Mouse (Mus musculus): ENCODE results near the gene Cped1. TPM values are rescaled to one million over a fixed set of nuclear protein-coding genes. Genes with fewer than 3 reads are reported as not detected.
"Not testable (repeated sequence)": the region's sequence is repeated elsewhere in the genome, so short reads cannot be mapped to it uniquely, and the experiment has no call there.

The Cped1 gene
- polyA plus RNA-seq, 1 experiment from 2014 or later, result 42.0 TPM

GRCm38 (mm10) chr6:22036396-22036795 is 50.7 kb downstream of the Cped1 start:
- H3K4me2 ChIP-seq, result no peak overlapping the region
- H3K9ac ChIP-seq, result no peak overlapping the region
- H3K9me3 ChIP-seq (ENCODE audit: low read depth, low read length), result no peaks in the 10 kb centered on the region
- peaks cover 3% of the 10 kb centered on the region; the same call in 1 of the 2 replicates for H3K4me1 ChIP-seq (ENCODE audit: insufficient read depth)
- ATAC-seq (ENCODE audit: insufficient read depth) (no peak), DNase-seq (no peak)
- H3K27me3 ChIP-seq (ENCODE audit: insufficient read depth, low read length), result no peaks in the 10 kb centered on the region
- no peak overlapping the region for H3K27ac ChIP-seq (ENCODE audit: low read depth)
- no peak overlapping the region for H3K4me3 ChIP-seq (ENCODE audit: low read depth, low read length)
- H3K36me3 ChIP-seq (ENCODE audit: insufficient read depth), result no peaks in the 10 kb centered on the region
- WGBS, result 62% methylated on average over 8 of the region's 8 CpGs
- TF ChIP-seq CTCF (IDR thresholded peaks at IDR 0.05; ENCODE audit: low read depth), result no peak

- H3K4me1 ChIP-seq (ENCODE audit: insufficient read depth), result peaks cover 3% of the 10 kb centered on the region; the same call in 1 of the 2 replicates
- no peaks in the 10 kb centered on the region for H3K9me3 ChIP-seq (ENCODE audit: low read depth, low read length)
- H3K4me2 ChIP-seq, result no peak overlapping the region
- 52% methylated on average over 1 of the region's 1 CpGs for WGBS
- no peak for TF ChIP-seq CTCF (IDR thresholded peaks at IDR 0.05; ENCODE audit: low read depth)
- H3K4me3 ChIP-seq (ENCODE audit: low read depth, low read length), result no peak overlapping the region
- DNase-seq (peak; percentile 64), ATAC-seq (ENCODE audit: insufficient read depth) (no peak)
- H3K36me3 ChIP-seq (ENCODE audit: insufficient read depth), result no peaks in the 10 kb centered on the region
- H3K27ac ChIP-seq (ENCODE audit: low read depth), result no peak overlapping the region
- no peaks in the 10 kb centered on the region for H3K27me3 ChIP-seq (ENCODE audit: insufficient read depth, low read length)
- H3K9ac ChIP-seq, result no peak overlapping the region
Measured at GRCm38 (mm10) chr6:22036911-22037310, 51.2 kb downstream of the Cped1 start.

- TF ChIP-seq CTCF (IDR thresholded peaks at IDR 0.05; ENCODE audit: low read depth), result no peak
- Histone ChIP-seq H3K4me2 (no peak overlapping the region), H3K4me1 (ENCODE audit: insufficient read depth) (peaks cover 3% of the 10 kb centered on the region; the same call in 1 of the 2 replicates), H3K4me3 (ENCODE audit: low read depth, low read length) (no peak overlapping the region), H3K27ac (ENCODE audit: low read depth) (peak overlapping the region; percentile 24; the same call in 1 of the 2 replicates), H3K9ac (no peak overlapping the region), H3K36me3 (ENCODE audit: insufficient read depth) (no peaks in the 10 kb centered on the region), H3K9me3 (ENCODE audit: low read depth, low read length) (no peaks in the 10 kb centered on the region), H3K27me3 (ENCODE audit: insufficient read depth, low read length) (no peaks in the 10 kb centered on the region)
- WGBS, result 47% methylated on average over 4 of the region's 4 CpGs
- peak; percentile 30 for DNase-seq
- ATAC-seq (ENCODE audit: insufficient read depth), result 0 out of 2 replicates have a peak, but pooled peaks have one; percentile 28
Measured at GRCm38 (mm10) chr6:22037441-22038050, 51.8 kb downstream of the Cped1 start.

- not testable (repeated sequence) for H3K27ac ChIP-seq (ENCODE audit: low read depth); H3K4me3 ChIP-seq (ENCODE audit: low read depth, low read length); H3K9me3 ChIP-seq (ENCODE audit: low read depth, low read length); DNase-seq; H3K9ac ChIP-seq; H3K27me3 ChIP-seq (ENCODE audit: insufficient read depth, low read length); H3K36me3 ChIP-seq (ENCODE audit: insufficient read depth); H3K4me2 ChIP-seq; ATAC-seq (ENCODE audit: insufficient read depth); H3K4me1 ChIP-seq (ENCODE audit: insufficient read depth)
- WGBS, result 68% methylated on average over 7 of the region's 7 CpGs
Measured at GRCm38 (mm10) chr6:22039666-22040065, 54.0 kb downstream of the Cped1 start.

GRCm38 (mm10) chr6:22044880-22045605 is 59.3 kb downstream of the Cped1 start:
- Histone ChIP-seq H3K4me3 (ENCODE audit: low read depth, low read length) (no peak overlapping the region), H3K9me3 (ENCODE audit: low read depth, low read length) (no peaks in the 10 kb centered on the region), H3K4me2 (no peak overlapping the region), H3K27me3 (ENCODE audit: insufficient read depth, low read length) (no peaks in the 10 kb centered on the region), H3K9ac (no peak overlapping the region), H3K36me3 (ENCODE audit: insufficient read depth) (no peaks in the 10 kb centered on the region), H3K27ac (ENCODE audit: low read depth) (no peak overlapping the region), H3K4me1 (ENCODE audit: insufficient read depth) (peaks cover 4% of the 10 kb centered on the region)
- TF ChIP-seq CTCF (IDR thresholded peaks at IDR 0.05; ENCODE audit: low read depth), result no peak
- DNase-seq, result peak; percentile 51
- WGBS, result 42% methylated on average over 9 of the region's 9 CpGs
- ATAC-seq (ENCODE audit: insufficient read depth), result no peak

- TF ChIP-seq CTCF (IDR thresholded peaks at IDR 0.05; ENCODE audit: low read depth), result no peak
- Histone ChIP-seq H3K9me3 (ENCODE audit: low read depth, low read length) (no peaks in the 10 kb centered on the region), H3K36me3 (ENCODE audit: insufficient read depth) (0 out of 2 replicates have a peak, but pooled peaks cover 4% of the 10 kb centered on the region), H3K9ac (no peak overlapping the region), H3K4me3 (ENCODE audit: low read depth, low read length) (no peak overlapping the region), H3K4me2 (no peak overlapping the region), H3K27ac (ENCODE audit: low read depth) (no peak overlapping the region), H3K27me3 (ENCODE audit: insufficient read depth, low read length) (no peaks in the 10 kb centered on the region), H3K4me1 (ENCODE audit: insufficient read depth) (peaks cover 4% of the 10 kb centered on the region)
- ATAC-seq (ENCODE audit: insufficient read depth) (no peak), DNase-seq (no peak)
- WGBS, result 76% methylated on average over 2 of the region's 2 CpGs
Measured at GRCm38 (mm10) chr6:22047101-22047500, 61.4 kb downstream of the Cped1 start.

GRCm38 (mm10) chr6:22049093-22049492 is 63.4 kb downstream of the Cped1 start:
- 55% methylated on average over 5 of the region's 5 CpGs for WGBS
- H3K9me3 ChIP-seq (ENCODE audit: low read depth, low read length), result no peaks in the 10 kb centered on the region
- no peak overlapping the region for H3K9ac ChIP-seq
- H3K4me3 ChIP-seq (ENCODE audit: low read depth, low read length), result no peak overlapping the region
- no peaks in the 10 kb centered on the region for H3K27me3 ChIP-seq (ENCODE audit: insufficient read depth, low read length)
- H3K4me1 ChIP-seq (ENCODE audit: insufficient read depth), result peaks cover 4% of the 10 kb centered on the region
- peak; percentile 77 for ATAC-seq (ENCODE audit: insufficient read depth)
- H3K27ac ChIP-seq (ENCODE audit: low read depth), result peak overlapping the region; percentile 79
- 0 out of 2 replicates have a peak overlapping the region, but pooled peaks have one; percentile 12 for H3K4me2 ChIP-seq
- peak; percentile 77 for DNase-seq
- no peak for TF ChIP-seq CTCF (IDR thresholded peaks at IDR 0.05; ENCODE audit: low read depth)
- H3K36me3 ChIP-seq (ENCODE audit: insufficient read depth), result 0 out of 2 replicates have a peak, but pooled peaks cover 7% of the 10 kb centered on the region
